Mouse (Mus musculus) heart, postnatal 10 days (tissue): ENCODE results near the gene Nif3l1. TPM values are rescaled to one million over a fixed set of nuclear protein-coding genes. Genes with fewer than 3 reads are reported as not detected.
A peak's percentile ranks its signal among the peaks of the same experiment; 100 is the strongest.

Experiments used
- DNase-seq, 2 experiments: peaks; one replicate each; pipeline ENCODE4 v3.0.0; 2021
- intact Hi-C: fragments of 180-260 bp; cut with DNase I; formaldehyde crosslinking; loops from one replicate; pipeline ENCODE4 v1.15.1; 2025
- total RNA-seq, 2 experiments: library from RNA; stranded (reverse); gene quantifications; 2 replicates each; pipeline ENCODE4 v1.2.3; 2021

The Nif3l1 gene
- total RNA-seq, 2 experiments from 2014 or later, result 15.1 to 15.8 TPM

DNA sequence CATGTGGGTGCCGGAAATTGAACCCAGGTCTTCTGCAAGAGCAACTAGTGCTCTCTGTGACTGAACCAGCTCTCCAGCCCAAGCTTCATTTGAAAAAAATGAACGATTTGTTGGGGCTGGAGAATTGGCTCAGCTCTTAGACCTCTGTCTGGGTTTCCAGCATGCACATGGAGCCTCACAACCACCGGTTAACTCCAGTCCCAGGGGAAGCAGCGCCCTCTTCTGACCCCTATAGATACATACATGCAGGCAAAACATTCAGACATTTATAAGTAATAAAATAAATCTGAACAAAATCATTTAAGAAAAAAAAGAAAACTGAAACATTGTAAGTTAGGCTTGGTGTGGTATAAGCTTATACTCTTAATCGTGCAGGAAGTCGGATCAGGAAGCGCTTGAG lies 3.4 kb downstream of the Nif3l1 start:
- intact Hi-C loops, result no loop called here

DNA sequence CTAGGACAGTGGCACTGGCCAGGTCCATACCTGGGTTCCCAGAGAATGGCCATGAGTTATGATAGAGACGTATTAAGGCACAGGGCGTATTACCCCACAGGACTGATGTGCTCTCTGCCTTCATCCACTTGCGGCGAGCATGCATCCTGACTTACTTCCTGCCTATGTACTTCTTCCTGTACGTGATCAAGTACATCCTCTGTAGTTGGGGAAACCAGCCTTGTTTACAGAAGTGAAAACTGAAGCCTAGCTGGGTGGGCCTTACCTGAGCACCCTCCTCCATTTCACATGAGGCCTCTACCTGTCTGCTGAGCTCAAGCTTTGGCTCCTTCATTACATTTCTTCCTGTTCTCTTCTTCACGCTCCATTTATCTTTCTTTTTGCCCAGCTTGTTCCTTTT lies 9.4 kb downstream of the Nif3l1 start:
- intact Hi-C loops, result no loop called here
- no peak for DNase-seq

More for the DNA sequence above, 3.4 kb downstream of the Nif3l1 start:
- no peak for DNase-seq

DNA sequence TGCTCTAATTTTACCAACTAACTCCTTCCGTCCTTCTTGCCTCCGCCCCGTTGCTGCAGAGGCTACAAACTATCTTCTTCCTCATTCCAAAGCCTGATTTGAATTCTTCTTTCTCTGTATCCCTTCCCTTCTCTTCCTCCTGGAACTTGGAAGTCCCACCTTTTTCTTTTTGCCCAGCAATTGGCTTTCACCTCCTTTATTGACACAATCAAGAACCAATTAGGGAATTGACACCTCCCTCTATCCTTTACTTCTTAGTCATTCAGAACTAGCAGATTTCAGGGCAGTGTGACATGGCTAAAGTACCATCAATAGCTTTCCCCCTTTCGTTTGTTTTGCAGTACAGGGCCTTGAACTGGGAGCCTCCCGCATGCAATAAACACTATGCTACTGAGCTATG lies 13.2 kb downstream of the Nif3l1 start:
- intact Hi-C loops, result no loop called here
- no peak for DNase-seq

DNA sequence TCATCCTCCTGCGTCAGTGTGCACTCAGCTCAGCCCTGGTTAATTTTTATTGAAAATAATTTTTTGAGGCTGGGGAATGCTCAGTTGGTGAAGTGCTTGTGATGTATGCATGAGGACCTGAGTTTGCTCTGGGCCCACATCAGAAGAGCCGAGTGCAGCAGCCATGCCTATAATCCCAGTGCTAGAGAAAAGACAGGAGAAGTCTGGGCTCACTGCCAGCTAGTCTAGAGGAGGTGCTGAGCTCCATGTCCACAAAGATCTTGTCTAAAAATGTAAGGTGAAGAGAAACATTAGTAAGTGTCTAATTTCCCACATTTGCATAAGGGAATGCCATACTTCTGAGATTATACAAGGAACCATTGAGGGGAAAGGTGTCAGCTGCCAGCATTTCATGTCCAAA lies 13.9 kb downstream of the Nif3l1 start:
- DNase-seq, result peak in 1 of 2 experiments; percentile 15
- intact Hi-C loops, result no loop called here

DNA sequence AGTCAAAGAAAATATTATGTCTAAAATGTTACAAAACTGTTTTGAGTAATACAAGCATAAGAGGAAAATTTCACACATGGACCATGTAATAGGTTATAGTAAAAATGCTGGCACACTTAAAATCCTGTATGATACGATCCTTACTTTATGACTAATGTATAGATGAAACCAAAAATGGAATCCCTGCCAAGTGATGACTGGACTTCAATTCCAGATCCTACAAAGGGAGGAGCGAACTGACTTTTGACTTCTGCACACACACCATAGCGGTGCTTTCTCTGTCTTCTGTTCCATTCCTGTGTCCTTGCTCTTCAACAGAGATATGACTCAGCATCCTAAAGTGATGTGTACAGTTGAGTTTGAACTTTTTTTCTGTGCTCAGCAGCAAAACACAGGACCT lies 15.6 kb downstream of the Nif3l1 start:
- DNase-seq, result no peak

DNA sequence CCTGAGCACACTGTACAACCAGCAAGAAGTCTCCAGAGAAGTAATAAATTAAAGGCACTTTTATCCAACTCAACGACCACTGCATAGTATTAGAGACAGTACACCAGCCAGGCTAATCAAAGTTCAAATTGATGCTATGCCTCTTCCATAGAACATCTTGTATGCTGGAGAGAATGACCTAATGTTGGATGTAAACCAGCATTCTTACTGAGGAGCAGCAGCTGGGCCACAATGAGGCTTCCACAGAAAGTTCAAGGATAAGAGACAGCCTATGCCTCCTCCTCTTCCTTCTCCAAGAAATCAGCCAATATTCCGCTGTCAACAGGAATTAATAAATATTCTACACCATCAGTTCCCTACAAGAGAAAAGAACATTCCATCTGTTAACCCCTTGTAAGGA lies 19.0 kb downstream of the Nif3l1 start:
- intact Hi-C loops, result no loop called here
- peak in 1 of 2 experiments; percentile 23 for DNase-seq

More for the DNA sequence above, 15.6 kb downstream of the Nif3l1 start:
- intact Hi-C loops, result no loop called here

DNA sequence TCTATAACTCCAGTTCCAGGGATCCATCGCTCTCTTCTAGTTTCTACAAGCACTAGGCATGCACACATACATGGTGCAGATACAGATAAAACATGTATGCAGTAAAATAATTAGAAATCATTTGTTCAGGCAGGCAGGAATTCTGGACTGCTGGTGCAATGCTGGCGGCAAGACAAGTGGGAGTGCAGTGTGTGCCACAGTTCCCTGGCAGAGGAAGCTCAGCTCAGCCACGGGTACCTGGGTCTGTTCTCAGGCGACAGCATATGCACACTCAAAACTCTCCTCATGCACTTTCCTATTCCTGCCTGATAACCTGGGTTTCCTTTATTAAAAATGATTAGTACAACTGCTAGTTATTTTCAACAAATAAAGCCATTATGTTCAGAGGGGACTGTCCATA lies 20.1 kb downstream of the Nif3l1 start:
- DNase-seq, result no peak
- intact Hi-C loops, result no loop called here

DNA sequence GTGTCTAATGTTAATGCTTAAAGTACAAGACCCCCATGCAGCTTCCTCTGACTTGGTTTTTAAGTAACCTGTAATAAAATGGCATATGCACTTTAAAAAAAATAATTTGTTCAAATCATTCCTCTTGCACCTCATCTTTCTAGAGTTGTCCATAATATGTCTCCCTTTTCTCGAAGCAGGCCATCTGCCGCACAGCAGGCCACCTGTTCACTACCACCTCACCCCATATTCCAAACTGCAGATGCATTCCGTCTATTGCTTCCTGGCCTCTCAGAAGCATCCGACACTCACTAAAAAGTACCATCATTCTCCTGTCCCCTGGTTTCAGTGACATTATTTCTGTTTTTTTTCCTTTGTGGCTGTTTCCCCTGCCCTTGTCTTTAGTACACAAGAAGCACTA lies 20.6 kb downstream of the Nif3l1 start:
- intact Hi-C loops, result no loop called here
- DNase-seq, result no peak

DNA sequence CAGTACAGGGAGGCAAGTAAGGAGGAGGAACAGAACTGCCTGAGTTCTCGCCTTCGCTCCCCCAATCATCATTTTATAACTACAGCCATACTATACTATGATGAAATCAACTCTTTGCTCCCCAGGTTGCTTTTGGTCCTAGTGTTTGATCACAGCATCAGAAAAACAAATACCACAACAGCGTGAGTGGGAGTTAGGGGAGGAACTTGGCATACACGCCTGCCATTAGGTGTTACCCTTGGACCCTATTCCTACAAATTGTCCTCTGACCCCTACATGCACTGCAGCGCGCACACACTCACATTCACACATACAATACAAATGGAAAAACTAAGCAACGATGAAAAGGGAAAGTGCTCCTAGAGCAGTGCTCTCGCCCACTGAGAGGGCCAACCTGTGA lies 30.7 kb downstream of the Nif3l1 start:
- intact Hi-C loops, result no loop called here
- DNase-seq, result no peak

DNA sequence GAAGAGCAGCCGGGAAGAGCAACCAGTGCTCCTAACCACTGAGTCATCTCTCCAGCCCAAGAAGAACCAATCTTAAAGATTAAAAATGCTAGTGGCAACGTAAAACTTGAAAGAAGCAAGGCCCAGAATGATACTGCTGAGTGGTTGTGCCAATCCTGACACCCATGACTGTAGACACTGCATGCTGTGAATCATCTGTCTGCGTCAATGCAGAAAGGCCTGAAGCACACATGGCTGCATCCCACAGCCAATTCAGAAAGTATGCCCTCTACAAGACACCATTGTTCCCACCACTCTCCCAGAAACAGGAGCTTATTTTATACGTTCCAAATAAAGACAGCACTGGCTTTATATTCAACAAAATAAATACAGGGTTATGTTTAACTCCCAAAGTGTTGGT lies 37.7 kb downstream of the Nif3l1 start:
- no peak for DNase-seq
- intact Hi-C loops, result no loop called here

DNA sequence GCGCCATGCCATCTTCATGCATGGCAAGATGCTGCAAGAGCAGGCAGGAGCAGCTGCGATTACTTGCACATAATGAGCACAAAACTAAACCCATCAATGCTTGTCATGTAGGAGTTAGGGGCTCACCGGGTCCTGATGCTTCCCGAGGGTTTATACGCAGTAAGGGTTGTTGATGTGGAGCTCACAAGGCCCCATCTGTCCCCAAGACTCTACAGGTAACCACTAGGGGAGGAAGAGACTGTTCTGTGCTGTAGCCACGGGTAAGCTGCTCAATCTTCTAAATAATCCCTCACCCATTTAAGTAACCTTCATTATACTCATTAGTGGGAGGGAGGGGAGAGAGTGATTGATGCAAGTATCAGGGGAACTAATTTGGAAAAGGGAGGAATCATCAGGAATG lies 50.7 kb downstream of the Nif3l1 start:
- DNase-seq, result no peak
- intact Hi-C loops, result no loop called here

DNA sequence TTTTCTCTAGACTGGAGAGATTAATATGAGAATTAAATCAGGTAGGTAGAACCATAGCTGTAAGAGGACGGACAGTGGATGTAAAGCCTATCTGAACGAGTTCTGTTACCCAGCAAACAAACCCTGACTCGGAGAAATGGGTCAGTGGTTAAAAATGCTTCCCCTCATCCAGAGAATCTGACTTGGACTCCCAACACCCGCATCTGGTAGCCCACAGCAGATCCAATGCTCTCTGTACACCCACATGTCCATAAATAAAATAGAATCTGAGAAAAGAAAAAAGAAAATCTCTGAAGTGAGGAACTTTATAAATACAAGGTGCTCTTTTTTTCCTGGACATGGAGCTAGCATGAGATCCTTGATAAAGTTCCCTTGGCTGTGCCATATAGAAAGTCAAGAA lies 52.7 kb downstream of the Nif3l1 start:
- DNase-seq, result no peak
- intact Hi-C loops, result no loop called here

DNA sequence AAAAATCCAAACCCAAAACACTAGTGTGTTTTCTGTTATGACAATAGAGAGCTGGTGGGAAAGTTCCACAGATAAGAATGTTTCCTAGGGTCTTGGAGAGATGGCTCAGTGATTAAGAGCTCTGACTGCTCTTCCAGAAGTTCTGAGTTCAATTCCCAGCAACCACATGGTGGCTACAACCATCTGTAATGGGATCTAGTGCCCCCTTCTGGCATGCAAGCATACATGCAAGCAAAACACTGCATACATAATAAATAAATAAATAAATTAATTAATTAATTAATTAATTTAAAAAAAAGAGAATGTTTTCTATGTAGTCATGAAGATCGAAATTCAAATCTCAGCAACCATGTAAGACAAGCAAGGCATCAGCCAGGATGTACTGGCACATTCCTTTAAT lies 53.8 kb downstream of the Nif3l1 start:
- intact Hi-C loops, result no loop called here
- no peak for DNase-seq

DNA sequence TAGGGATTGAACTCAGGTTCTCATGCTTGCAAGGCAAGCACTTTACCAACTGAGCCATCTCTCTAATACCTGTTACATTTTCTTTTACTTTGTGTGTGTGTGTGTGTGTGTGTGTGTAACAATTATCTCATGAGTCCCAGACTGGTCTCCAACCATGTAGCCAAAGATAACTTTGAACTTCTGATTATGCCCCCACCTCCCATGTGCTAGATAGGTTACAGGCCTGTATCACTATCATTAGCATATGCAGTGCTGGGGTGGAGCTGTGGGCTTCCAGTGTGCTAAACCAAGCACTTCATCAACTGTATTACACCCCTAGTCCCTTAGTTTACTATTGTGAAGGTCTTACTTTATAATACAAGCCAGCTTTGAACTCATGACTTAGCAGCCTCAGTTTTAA lies 58.2 kb downstream of the Nif3l1 start:
- intact Hi-C loops, result no loop called here
- DNase-seq, result no peak

DNA sequence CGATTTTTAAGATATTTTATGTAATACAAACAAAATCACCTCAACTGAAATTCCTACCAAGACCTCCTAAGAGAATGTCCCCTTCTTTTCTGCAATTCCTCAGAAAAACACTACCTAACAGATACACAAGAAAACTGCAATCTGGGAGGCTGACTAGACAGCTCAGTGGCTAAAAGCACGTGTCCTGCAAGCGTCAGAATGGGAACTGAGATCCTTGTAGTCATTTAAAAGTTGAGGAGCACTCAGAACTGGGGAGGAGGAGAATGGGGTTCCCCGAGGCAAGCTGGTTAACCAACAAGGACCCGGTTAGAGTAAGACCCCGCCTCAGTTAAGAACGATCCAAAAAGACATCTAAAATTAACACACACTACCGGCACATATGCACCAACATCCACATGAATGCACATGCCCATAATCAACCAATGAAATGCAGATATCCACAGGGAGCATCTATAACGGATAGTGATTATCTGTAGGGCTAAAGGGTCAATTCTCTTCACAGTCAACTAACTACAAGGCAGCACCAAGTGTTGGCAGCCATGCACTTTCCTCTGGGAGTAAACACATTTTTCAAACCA lies 58.9 kb downstream of the Nif3l1 start:
- DNase-seq, result no peak
- intact Hi-C loops, result no loop called here

DNA sequence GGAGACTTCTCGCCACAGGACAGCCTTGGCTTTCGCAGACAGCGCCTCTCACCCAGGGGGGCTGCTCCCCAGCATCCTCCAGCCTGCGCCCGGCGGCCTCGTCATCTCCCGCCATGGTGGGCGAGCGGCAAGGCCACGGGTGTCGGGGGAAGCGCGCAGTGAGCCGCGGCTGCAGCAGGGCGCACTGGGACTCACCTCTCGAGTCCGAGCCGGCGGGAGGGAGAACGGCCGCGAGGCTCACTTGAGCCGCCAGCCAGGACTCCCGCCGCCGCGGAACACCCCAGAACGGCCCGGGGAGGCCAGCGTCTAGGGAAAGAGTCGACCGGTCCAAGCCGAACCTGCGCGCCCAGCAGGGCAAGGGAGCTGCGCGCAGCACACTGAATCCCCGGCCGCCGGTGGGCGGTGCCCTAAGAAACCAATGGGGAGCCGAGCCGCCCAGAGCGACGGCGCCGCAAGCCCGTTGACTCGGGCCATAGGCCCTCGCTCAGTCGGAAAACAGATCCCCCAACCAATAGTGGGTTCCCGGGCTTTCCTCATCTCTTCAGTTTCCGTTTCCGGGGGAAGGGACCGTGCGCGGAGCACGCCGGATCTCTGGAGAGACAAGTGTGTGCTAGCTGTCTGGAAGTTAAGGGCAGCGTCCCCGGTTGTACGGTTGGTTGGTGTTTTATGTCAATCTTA lies 59.8 kb downstream of the Nif3l1 start, which contains the start of gene Orc2:
Gene Orc2, minus strand, starts transcription at position 533 of the 678 bp plus-strand sequence.
- peak; percentile 93 to 94 for DNase-seq
- intact Hi-C loops, result no loop called here

DNA sequence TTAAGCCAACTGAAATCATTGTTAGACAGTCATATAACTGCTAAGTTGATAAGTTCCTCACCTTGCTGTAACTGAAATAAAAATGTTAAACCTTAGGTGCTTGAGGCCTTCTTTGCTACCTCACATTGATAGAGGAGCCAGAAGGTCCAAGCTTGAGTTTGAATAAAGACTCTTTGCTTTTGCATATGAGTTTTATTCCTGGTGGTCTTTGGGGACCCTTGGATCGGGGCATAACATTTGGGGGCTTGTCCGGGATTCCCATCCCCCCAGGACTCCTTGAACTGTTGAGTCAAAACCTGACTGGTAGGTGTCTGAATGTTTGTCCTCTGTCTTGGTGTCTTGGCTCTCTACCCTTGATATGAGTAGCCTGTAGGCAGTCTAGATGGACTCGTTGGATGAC lies 62.3 kb downstream of the Nif3l1 start:
- intact Hi-C loops, result no loop called here
- peak in 1 of 2 experiments; percentile 10 for DNase-seq

Other genes with a start within 250 kb of the Nif3l1 start
- not detected for gene Aox4, start 234.8 kb upstream of the Nif3l1 start, total RNA-seq
- under 1 TPM; 0.05 TPM for gene Aox2, start 166.8 kb upstream of the Nif3l1 start, total RNA-seq
- 100 to 1,000 TPM; 109 to 117 TPM for gene Bzw1, start 52.3 kb upstream of the Nif3l1 start, total RNA-seq
- 10 to 100 TPM; 62.6 to 80.1 TPM for gene Clk1, start 21.1 kb upstream of the Nif3l1 start, total RNA-seq
- 10 to 100 TPM; 18.7 TPM for gene Ppil3, start 335 bp downstream of the Nif3l1 start, total RNA-seq
- 10 to 100 TPM; 12.7 to 16.1 TPM for gene Orc2, start 60.0 kb downstream of the Nif3l1 start, total RNA-seq
- gene Fam126b, start 141.2 kb downstream of the Nif3l1 start, total RNA-seq, result 10 to 100 TPM; 12.5 to 15.7 TPM
- gene Ndufb3, start 141.2 kb downstream of the Nif3l1 start, total RNA-seq, result 100 to 1,000 TPM; 233 to 237 TPM